ENCODE assay signal across 27 mouse cellular contexts in the genomic region with DNA sequence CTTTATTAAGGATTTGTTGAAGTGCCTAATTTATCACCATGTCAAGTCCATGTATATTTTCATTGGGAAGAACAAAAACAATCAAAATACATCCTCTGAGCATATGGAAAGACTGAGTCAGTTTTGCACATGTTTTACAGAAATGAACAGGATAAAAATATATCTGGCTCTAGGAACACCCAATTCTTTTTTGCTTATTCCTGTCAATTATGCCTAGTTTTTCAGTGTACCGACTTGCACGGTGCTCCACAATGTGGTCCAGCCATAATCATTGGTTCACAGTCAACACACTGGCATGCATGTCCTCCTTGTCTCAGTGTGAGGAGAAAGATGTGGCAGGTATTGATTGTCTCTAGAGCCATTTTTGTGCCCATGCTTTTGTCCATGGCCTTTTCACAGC. TPM values are rescaled to one million over a fixed set of nuclear protein-coding genes. Genes with fewer than 3 reads are reported as not detected.
"Had no signal": no experiment of that assay in that cellular context is flagged by ENCODE, and none has a peak within 500 bp of the region (broad histone marks: within the 10 kb centered on the region; RNA-seq: fewer than 3 reads in every experiment).

No protein-coding gene starts in this region.

- DNase-seq: gastrocnemius, postnatal 14 days; gastrocnemius, postnatal 36 days; heart, adult 11 months; heart, adult 2 months; heart, postnatal 14 days; heart, postnatal 36 days; kidney, adult 11 months; kidney, adult 2 months; kidney, adult 9 months; kidney, postnatal 14 days; kidney, postnatal 36 days; layer of hippocampus, postnatal 36 days; left cerebral cortex, postnatal 4 days had no signal

- H3K27ac ChIP-seq: heart, adult 2 months; heart, embryonic 13.5 days; heart, embryonic 15.5 days; hindbrain, embryonic 13.5 days; hindbrain, embryonic 15.5 days; hindbrain, postnatal 0 days; kidney, embryonic 15.5 days; kidney, postnatal 0 days; limb, embryonic 13.5 days; limb, embryonic 15.5 days; liver, embryonic 12.5 days; liver, embryonic 14.5 days had no signal

- H3K4me3 ChIP-seq: heart, adult 2 months; heart, embryonic 13.5 days; heart, embryonic 15.5 days; hindbrain, embryonic 13.5 days; hindbrain, embryonic 15.5 days; kidney, embryonic 15.5 days; limb, embryonic 13.5 days; limb, embryonic 15.5 days; liver, embryonic 12.5 days had no signal

- ATAC-seq: hindbrain, postnatal 0 days; intestine, embryonic 16.5 days; liver, embryonic 12.5 days had no signal

RNA-seq across cellular contexts. Expression of a gene that starts 58.3 kb away (rescaled TPM):
- total RNA-seq: hematopoietic stem cell, adult 5-6 weeks had no signal
- polyA plus RNA-seq: liver, adult 2 months had no signal
